Mouse (Mus musculus) liver, embryonic 14.5 days (tissue): ENCODE results near the gene Uri1. TPM values are rescaled to one million over a fixed set of nuclear protein-coding genes. Genes with fewer than 3 reads are reported as not detected.

Source experiments
- ATAC-seq: fragments of 200-750 bp; cut with Nextera tagmentation; 2 replicates; pipeline ENCODE4 v1.8.0; 2017; ENCODE audit warnings: moderate number of reproducible peaks, mild to moderate bottlenecking, moderate library complexity; ENCODE audit not compliant: insufficient read depth
- DNase-seq, 3 experiments: peaks; one replicate each; pipeline ENCODE4 v3.0.0-alpha.2; 2012 to 2013; ENCODE audit warnings: low read depth in 3 of 3, low spot score in 3 of 3
- H3K27ac ChIP-seq: fragments of 300-500 bp; sonication (generic); 2 replicates; pipeline ENCODE4 v1.5.1; 2014; ENCODE audit warnings: moderate library complexity, mild to moderate bottlenecking, control low read depth, inconsistent platforms
- H3K27me3 ChIP-seq: fragments of 300-500 bp; sonication (generic); 2 replicates; pipeline ENCODE4 v1.6.1; 2014; ENCODE audit warnings: mild to moderate bottlenecking, low read length, moderate library complexity; ENCODE audit not compliant: control insufficient read depth, insufficient read depth
- H3K36me3 ChIP-seq: fragments of 300-500 bp; sonication (generic); replicated peaks from 2 replicates; pipeline ENCODE4 v1.6.1; 2014; ENCODE audit warnings: low read depth; ENCODE audit not compliant: control insufficient read depth, insufficient read depth
- H3K4me1 ChIP-seq, 2 experiments: fragments of 200-500 bp in 1 of 2; fragments of 300-500 bp in 1 of 2; sonication (generic) in 1 of 2; replicated peaks; 2 replicates each; pipeline ENCODE4 v1.6.1; 2012 to 2014; ENCODE audit warnings: antibody characterized with exemption in 1 of 2, inconsistent platforms in 1 of 2, low read length in 1 of 2; ENCODE audit not compliant: control insufficient read depth in 2 of 2, insufficient read depth in 2 of 2
- H3K4me2 ChIP-seq: fragments of 300-500 bp; sonication (generic); 2 replicates; pipeline ENCODE4 v1.6.1; 2014; ENCODE audit warnings: low read depth, mild to moderate bottlenecking, control low read depth, moderate library complexity
- H3K4me3 ChIP-seq, 2 experiments: fragments of 200-500 bp in 1 of 2; fragments of 300-500 bp in 1 of 2; sonication (generic) in 1 of 2; 2 replicates each; pipeline ENCODE4 v1.5.1; 2012 to 2014; ENCODE audit warnings: low read depth in 2 of 2, low read length in 2 of 2, mild to moderate bottlenecking in 2 of 2, control low read depth in 1 of 2, inconsistent platforms in 1 of 2, moderate library complexity in 1 of 2; ENCODE audit not compliant: insufficient read depth in 1 of 2
- H3K9ac ChIP-seq: fragments of 300-500 bp; sonication (generic); replicated peaks from 2 replicates; pipeline ENCODE4 v1.6.1; 2014; ENCODE audit warnings: mild to moderate bottlenecking, control low read depth, moderate library complexity
- H3K9me3 ChIP-seq: fragments of 300-500 bp; sonication (generic); 2 replicates; pipeline ENCODE4 v1.6.1; 2016; ENCODE audit warnings: low read length, mixed read lengths; ENCODE audit not compliant: control insufficient read depth
- CTCF ChIP-seq: IDR thresholded peaks from 2 replicates; pipeline ENCODE4 v1.5.1; 2016; ENCODE audit warnings: antibody characterized with exemption, low read depth, control low read depth
- EP300 ChIP-seq: IDR thresholded peaks from 2 replicates; pipeline ENCODE4 v1.6.1; 2016; ENCODE audit warnings: antibody characterized with exemption, low read depth
- WGBS: fragments of 180-500 bp; shearing (Covaris S2); extraction: QIAGEN DNeasy Blood & Tissue Kit; methylation state at CpG from one replicate; pipeline ENCODE4 v1.1.7; 2014; ENCODE audit not compliant: insufficient replicate concordance; 5-methylcytosine and 5-hydroxymethylcytosine counted together
- polyA plus RNA-seq, 2 experiments: library from polyadenylated mRNA; depleted of rRNA in 1 of 2; stranded (reverse) in 1 of 2; unstranded in 1 of 2; fragments of >200 nt; fragmentation: Nextera tagmentation in 1 of 2; extraction: Ambion mirVana in 1 of 2; gene quantifications; 2 replicates each; pipeline versions ENCODE4 v1.2.1 to v1.2.3; 2012 to 2014

The Uri1 gene
- polyA plus RNA-seq (2012; rRNA removed) (4.2 and 7.2 TPM in 2 replicates), polyA plus RNA-seq (2014; fragmentation: Nextera tagmentation; extraction: Ambion mirVana) (11.9 and 13.5 TPM in 2 replicates)

DNA sequence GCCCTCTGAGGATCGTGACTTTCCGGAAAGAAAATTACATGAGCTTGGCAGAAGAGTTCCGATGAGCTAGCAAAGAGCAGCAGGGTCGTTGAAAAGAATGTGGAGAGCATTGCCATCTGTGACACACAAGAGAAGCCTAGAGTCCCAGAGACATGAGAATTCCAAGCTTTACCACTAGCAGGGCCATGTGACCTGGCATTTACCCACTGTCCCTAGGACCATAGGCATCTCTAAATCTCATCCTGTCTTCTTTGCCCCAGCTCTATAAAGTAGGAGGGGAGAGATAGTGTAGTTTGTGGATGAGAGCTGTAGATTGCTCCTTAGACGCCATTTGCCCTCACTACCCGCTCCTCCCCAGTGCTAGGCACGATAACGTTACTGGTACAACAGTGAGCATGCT, at the start of gene Uri1:
Uri1 (minus strand) TSS at position 101 of the 400 bp plus-strand sequence.
- WGBS: 71% methylated on average over 8 of the region's 8 CpGs
- ATAC-seq: no peak

GRCm38 (mm10) chr7:38071065-38071464, 47.7 kb upstream of the Uri1 start:
- Histone ChIP-seq H3K27ac (no peak overlapping the region), H3K9ac (no peak overlapping the region), H3K27me3 (peaks cover 5% of the 10 kb centered on the region), H3K4me3 (no peak overlapping the region), H3K4me2 (no peak overlapping the region), H3K36me3 (no peaks in the 10 kb centered on the region), H3K4me1 (no peaks in the 10 kb centered on the region), H3K9me3 (no peaks in the 10 kb centered on the region)
- 50% methylated on average over 5 of the region's 5 CpGs for WGBS
- ATAC-seq (no peak), DNase-seq (no peak)
- TF ChIP-seq CTCF (no peak), EP300 (no peak)

More for the DNA sequence above, at the start of gene Uri1:
- H3K4me1 ChIP-seq: no peaks in the 10 kb centered on the region
- no peak within 1 kb of the TSS for H3K9ac ChIP-seq
- no peak within 1 kb of the TSS for H3K4me3 ChIP-seq
- TF ChIP-seq EP300 (no peak), CTCF (no peak)
- no peak for DNase-seq
- no peak within 1 kb of the TSS for H3K27ac ChIP-seq
- H3K36me3 ChIP-seq: no peaks in the 10 kb centered on the region
- no peaks in the 10 kb centered on the region for H3K27me3 ChIP-seq
- H3K4me2 ChIP-seq: no peak within 1 kb of the TSS
- H3K9me3 ChIP-seq: no peaks in the 10 kb centered on the region

DNA sequence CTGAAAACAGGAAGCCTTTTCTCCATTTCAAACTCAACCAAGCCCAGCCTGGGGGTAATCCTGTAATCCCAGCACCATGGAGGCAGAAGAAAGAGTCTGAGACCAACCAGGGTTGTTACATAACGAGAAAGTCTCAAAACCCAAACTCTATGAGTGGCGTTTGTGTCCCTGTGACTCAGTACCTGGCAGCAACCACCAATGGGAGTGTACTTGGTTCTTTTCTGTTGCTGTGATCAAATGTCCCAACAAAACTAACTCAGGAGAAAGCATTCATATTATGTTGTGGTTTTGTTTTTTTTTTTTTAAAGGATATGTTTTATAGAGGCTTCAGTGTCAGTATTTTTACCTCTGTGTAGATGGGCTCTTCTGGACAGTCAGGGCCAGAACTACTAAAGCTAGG, 47.3 kb upstream of the Uri1 start:
- TF ChIP-seq CTCF (no peak), EP300 (no peak)
- no peak overlapping the region for H3K27ac ChIP-seq
- DNase-seq (no peak), ATAC-seq (no peak)
- no peak overlapping the region for H3K9ac ChIP-seq
- H3K4me2 ChIP-seq: no peak overlapping the region
- no peaks in the 10 kb centered on the region for H3K9me3 ChIP-seq
- no peaks in the 10 kb centered on the region for H3K36me3 ChIP-seq
- peaks cover 5% of the 10 kb centered on the region for H3K27me3 ChIP-seq
- no peaks in the 10 kb centered on the region for H3K4me1 ChIP-seq
- 15% methylated on average over 2 of the region's 2 CpGs for WGBS
- H3K4me3 ChIP-seq: no peak overlapping the region

- WGBS: 23% methylated on average over 4 of the region's 4 CpGs
- TF ChIP-seq CTCF (no peak), EP300 (no peak)
- Histone ChIP-seq H3K9ac (no peak overlapping the region), H3K4me2 (no peak overlapping the region), H3K4me3 (no peak overlapping the region), H3K36me3 (no peaks in the 10 kb centered on the region), H3K4me1 (no peaks in the 10 kb centered on the region), H3K27ac (no peak overlapping the region), H3K9me3 (no peaks in the 10 kb centered on the region), H3K27me3 (no peaks in the 10 kb centered on the region)
- DNase-seq (no peak), ATAC-seq (no peak)
Measured at GRCm38 (mm10) chr7:38064431-38064830, 41.1 kb upstream of the Uri1 start.

GRCm38 (mm10) chr7:38061060-38061970, 38.0 kb upstream of the Uri1 start:
- TF ChIP-seq CTCF (peak; percentile 86), EP300 (no peak)
- Histone ChIP-seq H3K27ac (no peak overlapping the region), H3K4me2 (peak overlapping the region; percentile 61), H3K4me3 (peak overlapping the region; percentile 43 to 52), H3K9me3 (no peaks in the 10 kb centered on the region), H3K9ac (peak overlapping the region; percentile 2; the same call in 1 of the 2 replicates), H3K4me1 (no peaks in the 10 kb centered on the region), H3K27me3 (no peaks in the 10 kb centered on the region), H3K36me3 (no peaks in the 10 kb centered on the region)
- peak; percentile 52 to 55 (median 53) for DNase-seq
- ATAC-seq: peak; percentile 82
- WGBS: 4% methylated on average over 57 of the region's 57 CpGs
